Mouse (Mus musculus) erythroblast, adult 5-6 weeks (primary cell): ENCODE results near the gene Prpf8. TPM values are rescaled to one million over a fixed set of nuclear protein-coding genes. Genes with fewer than 3 reads are reported as not detected.
"Not testable (repeated sequence)": the region's sequence is repeated elsewhere in the genome, so short reads cannot be mapped to it uniquely, and the experiment has no call there.

Source experiments
- ATAC-seq: replicated peaks from 2 replicates; pipeline ENCODE4 v1.8.0; 2016; ENCODE audit warnings: moderate number of reproducible peaks, mild to moderate bottlenecking, moderate TSS enrichment, inconsistent platforms; ENCODE audit not compliant: poor library complexity, low FRiP score, severe bottlenecking
- total RNA-seq, 2 experiments: library from RNA; stranded (forward) in 1 of 2; stranded (reverse) in 1 of 2; fragments of 150-400 nt in 1 of 2; fragments of 200-764, 138-1000 nt in 1 of 2; gene quantifications; 2 replicates each; pipeline versions ENCODE4 v1.2.3 to v1.2.4; 2015 to 2017; ENCODE audit warnings: low replicate concordance in 2 of 2

The Prpf8 gene
- 42.3 and 43.5 TPM in 2 replicates for total RNA-seq (2015; ENCODE audit: low replicate concordance)
- total RNA-seq (2017; ENCODE audit: low replicate concordance) = 26.5 and 27.0 TPM in 2 replicates

GRCm38 (mm10) chr11:75486601-75487285 is at the start of gene Prpf8:
Gene Prpf8 (plus strand): TSS chr11:75486816.
- ATAC-seq = peak; percentile 99

GRCm38 (mm10) chr11:75438194-75438593 is 48.4 kb upstream of the Prpf8 start:
- ATAC-seq = no peak

GRCm38 (mm10) chr11:75438804-75439203 is 47.8 kb upstream of the Prpf8 start:
- no peak for ATAC-seq

GRCm38 (mm10) chr11:75439363-75439762 is 47.3 kb upstream of the Prpf8 start, which contains the start of gene Serpinf2:
Gene Serpinf2 (minus strand): TSS chr11:75439591.
- no peak for ATAC-seq

GRCm38 (mm10) chr11:75439951-75440350 is 46.7 kb upstream of the Prpf8 start:
- ATAC-seq = no peak

- no peak for ATAC-seq
Observed at GRCm38 (mm10) chr11:75441034-75441433, 45.6 kb upstream of the Prpf8 start.

- no peak for ATAC-seq
Observed at GRCm38 (mm10) chr11:75441601-75442000, 45.0 kb upstream of the Prpf8 start.

- no peak for ATAC-seq
Observed at GRCm38 (mm10) chr11:75443711-75444110, 42.9 kb upstream of the Prpf8 start.

GRCm38 (mm10) chr11:75448575-75448974 is 38.0 kb upstream of the Prpf8 start:
- ATAC-seq = peak; percentile 57

GRCm38 (mm10) chr11:75449695-75450094 is 36.9 kb upstream of the Prpf8 start:
- ATAC-seq = peak; percentile 33

- peak; percentile 57 for ATAC-seq
Observed at GRCm38 (mm10) chr11:75450304-75450908, 36.2 kb upstream of the Prpf8 start.

- peak; percentile 48 for ATAC-seq
Observed at GRCm38 (mm10) chr11:75450936-75451335, 35.7 kb upstream of the Prpf8 start.

GRCm38 (mm10) chr11:75452081-75452480 is 34.5 kb upstream of the Prpf8 start:
- no peak for ATAC-seq

- no peak for ATAC-seq
Observed at GRCm38 (mm10) chr11:75452812-75453557, 33.6 kb upstream of the Prpf8 start.

- peak; percentile 73 for ATAC-seq
Observed at GRCm38 (mm10) chr11:75453991-75454930, 32.4 kb upstream of the Prpf8 start, which contains the start of gene Wdr81. Gene Wdr81 (minus strand): TSS chr11:75454717.

- ATAC-seq = no peak
Observed at GRCm38 (mm10) chr11:75455041-75455736, 31.4 kb upstream of the Prpf8 start.

GRCm38 (mm10) chr11:75455971-75456370 is 30.6 kb upstream of the Prpf8 start:
- not testable (repeated sequence) for ATAC-seq

GRCm38 (mm10) chr11:75456440-75456871 is 30.2 kb upstream of the Prpf8 start:
- ATAC-seq = no peak

GRCm38 (mm10) chr11:75458169-75458568 is 28.4 kb upstream of the Prpf8 start:
- ATAC-seq = no peak
